Mouse (Mus musculus): ENCODE measurements around the gene Il21r.

Gene Il21r

GRCm38 (mm10) chr7:125575738-125576540, 27.3 kb upstream of the Il21r start:
- DNase-seq: no peak

GRCm38 (mm10) chr7:125576982-125577381, 26.2 kb upstream of the Il21r start:
- DNase-seq: peak; percentile 34

DNA sequence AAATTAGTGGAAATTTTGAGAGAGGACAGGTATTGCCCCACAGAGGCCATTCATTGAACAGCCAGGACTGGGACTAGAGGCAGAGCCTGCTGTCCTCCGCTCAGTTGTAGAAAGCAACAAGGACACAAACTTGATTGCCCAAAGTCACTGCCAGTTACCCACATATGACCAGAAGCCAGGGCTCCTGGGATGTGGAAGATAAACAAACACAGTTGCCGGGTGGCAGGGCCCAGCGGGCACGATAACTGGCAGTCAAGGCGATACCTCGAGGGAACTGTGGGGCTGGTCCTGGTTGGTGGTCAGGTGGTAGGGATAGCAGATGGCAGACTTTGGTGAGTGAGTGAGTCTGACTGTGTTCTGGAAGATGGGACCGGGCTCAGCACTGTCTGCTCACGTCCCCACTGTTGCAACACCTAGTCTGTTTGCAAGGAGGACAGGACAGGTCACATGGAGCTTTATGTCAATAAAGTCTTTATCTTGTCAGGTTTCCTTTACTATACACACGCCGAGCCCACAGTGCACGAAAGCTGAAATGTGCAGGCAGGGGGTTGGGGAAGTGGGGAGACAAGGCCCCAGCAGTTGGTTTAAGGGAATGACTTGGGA, 25.6 kb upstream of the Il21r start:
- DNase-seq: peak; percentile 38

DNA sequence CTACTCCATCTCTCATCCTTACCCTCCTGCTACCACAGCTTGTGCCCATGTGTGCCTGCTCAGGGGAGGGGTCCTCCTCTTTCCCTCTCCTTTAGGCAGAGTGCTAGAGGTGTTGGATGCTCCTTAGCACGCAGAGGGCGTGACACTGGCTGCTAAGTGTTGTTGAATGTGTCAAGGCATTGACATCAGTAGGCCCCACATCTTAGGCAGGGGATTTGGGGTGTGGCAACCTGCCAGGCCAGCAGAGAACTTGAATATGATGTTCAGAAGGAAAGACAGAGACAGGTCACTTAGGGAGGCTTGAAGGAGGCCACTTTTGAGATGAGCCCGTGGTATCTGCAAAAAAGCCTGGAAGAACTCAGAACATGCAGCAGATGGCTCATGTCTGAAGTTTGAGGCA, 25.1 kb upstream of the Il21r start:
- no peak for DNase-seq

DNA sequence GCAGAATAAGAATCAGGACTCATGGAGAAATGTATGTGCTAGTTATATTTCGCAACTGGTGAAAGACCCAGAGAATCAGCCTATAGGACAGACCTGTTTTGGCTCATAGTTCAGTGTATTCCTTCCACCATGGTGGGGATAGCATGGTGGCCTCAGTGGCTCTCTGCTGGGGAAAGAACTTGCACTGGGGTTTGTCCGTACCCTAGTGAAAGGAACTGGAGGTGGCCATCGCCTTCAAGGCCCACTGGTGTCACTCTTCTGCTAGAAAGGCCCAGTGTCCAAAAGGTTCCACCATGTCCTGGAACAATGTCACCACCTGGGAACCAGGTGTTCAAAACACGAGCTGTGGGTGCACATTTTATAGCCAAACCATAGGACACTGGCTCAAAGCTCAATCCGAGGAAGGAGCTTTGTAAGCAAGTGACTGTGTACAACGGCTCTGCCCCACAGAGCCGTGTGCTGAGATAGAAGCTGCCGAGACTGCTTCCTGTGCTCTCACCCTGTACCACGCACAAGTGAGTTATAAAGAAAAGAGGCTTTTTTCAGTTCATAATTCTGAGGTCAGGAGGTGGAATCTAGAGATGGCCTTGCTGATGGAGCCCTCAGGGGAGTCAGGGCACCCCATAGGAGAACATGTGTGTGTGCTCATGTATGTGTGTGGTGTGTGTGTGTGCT, 23.5 kb upstream of the Il21r start:
- DNase-seq: no peak

DNA sequence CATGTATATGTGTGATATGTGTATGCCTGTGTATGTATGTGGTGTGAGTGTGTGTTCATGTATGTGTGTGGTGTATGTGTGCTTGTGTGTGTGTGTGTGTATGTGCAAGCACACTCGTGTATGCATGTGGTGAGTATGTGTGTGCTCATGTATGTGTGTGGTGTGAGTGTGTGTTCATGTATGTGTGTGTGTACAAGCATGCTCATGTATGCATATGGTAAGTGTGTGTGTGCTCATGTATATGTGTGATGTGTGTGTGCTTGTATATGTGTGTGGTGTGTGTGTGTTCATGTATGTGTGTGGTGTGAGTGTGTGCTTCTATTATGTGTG, 23.0 kb upstream of the Il21r start:
- DNase-seq: no peak

- DNase-seq: no peak
Observed at GRCm38 (mm10) chr7:125580625-125581316, 22.5 kb upstream of the Il21r start.

DNA sequence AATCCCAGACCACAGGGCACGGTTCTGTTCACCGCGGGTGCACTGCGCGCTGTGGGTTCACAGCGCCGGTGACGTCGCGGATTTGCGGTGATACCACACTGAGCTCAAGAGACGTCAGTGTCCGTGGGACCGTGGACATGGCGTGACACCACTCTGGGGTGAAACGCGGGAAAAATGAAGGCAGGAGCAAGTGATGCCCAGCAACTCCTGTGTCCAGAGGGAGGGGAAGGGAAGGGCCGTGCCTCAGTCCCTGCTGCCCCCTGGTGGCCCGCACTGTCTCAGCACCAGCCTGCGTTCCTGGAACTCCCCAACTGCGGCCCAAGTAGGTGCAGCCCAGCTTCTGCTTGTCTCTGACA, 21.9 kb upstream of the Il21r start:
- DNase-seq: peak; percentile 85

DNA sequence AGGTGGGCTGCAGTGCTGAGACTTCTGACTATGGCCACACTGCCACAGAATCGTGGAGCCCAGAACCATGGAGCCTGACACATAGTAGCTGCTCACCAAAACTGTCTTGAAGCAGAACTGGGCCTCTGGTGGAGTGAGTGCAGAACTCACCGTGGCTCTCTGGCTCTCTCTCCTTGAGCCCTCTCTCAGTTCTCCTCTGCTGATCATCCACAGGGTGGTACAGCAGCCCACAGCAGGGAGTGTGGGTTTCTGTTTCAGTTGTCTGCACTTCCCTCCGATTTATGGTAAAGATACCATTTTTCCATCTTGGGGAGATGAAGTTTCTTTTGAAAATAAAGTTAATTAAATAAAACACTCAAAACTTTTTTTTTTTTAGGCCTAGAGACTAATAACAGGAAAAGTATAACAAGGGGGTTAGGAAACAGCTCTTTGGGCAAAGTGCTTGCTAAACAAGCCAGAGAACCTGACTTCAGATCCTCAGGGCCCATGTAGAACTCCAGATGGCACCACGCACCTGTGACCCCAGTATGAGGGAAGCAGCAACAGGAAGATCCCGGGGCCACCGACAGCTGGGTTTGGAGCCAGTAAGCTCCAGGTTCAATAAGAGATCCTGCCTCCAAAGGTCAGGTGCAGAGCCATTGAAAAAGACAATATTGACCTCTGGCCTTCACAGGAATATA, 19.8 kb upstream of the Il21r start:
- DNase-seq: no peak

DNA sequence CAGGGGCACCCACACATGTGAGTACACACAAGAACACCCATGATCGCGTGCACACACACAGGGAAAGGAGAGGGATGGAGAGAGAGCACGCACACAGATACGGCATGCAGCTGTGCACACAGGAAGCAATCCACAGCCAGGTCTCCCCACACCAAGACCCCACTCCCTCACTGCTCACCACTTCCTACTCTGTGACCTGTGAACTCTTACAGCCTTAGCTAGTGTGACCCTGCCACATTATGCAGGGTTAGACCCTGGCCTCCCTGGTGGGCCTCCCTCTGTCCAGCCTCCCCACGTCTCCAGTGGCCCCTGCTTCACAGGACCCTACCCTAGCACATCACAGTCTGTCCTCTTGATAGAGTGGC, 19.2 kb upstream of the Il21r start:
- no peak for DNase-seq

DNA sequence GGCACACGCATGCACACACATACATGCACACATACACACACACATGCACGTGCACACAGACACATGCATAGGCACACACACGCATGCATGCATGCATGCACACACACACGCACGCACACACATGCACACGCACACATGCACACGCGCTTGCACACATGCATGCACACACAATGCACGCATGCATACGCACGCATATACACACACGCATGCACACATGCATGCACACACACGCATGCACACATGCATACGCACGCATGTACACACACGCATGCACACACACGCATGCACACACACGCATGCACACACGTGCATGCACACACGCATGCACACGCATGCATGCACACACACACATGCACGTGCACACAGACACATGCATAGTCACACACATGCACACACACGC, 16.9 kb upstream of the Il21r start:
- no peak for DNase-seq

GRCm38 (mm10) chr7:125588721-125589120, 14.5 kb upstream of the Il21r start:
- no peak for DNase-seq

- DNase-seq: no peak
Observed at GRCm38 (mm10) chr7:125589896-125590295, 13.3 kb upstream of the Il21r start.

DNA sequence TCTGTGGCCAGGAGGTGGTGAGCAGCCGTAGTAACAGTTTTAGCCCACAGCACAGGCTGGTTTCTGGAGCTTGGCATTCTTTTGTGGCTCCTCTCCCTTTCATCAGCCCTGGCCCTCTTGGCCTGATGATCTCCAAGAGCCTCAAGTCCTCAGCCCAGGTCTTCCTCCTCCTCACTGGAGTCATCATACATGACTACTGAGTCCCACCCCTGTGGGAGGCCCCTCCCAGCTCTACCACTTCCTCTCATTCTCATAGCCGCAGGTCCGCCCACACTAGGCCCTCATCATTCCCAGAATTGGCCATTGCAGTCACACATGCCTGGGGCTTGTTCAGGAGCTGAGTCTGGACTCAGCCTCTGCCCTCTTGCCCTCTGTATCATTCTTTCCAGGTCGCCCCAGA, 9.4 kb upstream of the Il21r start:
- no peak for DNase-seq

- no peak for DNase-seq
Observed at GRCm38 (mm10) chr7:125596406-125596805, 6.8 kb upstream of the Il21r start.

DNA sequence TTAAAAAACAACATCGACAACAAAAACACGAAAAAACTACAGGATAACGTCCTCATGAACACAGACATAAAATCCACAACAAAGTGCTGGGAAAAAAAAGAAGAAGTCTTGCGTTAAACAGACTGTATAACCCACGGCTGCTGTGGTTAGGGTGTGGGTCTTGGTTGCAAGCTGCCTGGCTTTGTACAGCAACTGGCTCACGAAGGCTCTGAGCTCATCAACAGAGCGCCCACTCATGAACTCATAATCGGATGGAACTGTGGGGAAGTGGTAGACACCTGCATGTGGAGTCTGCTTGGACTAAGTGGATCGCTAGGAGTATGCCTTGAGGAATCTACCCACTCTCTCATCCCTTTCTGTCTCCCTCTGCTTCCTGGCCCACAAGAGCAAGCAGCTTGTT, 6.1 kb upstream of the Il21r start:
- DNase-seq: no peak

- DNase-seq: no peak
Observed at GRCm38 (mm10) chr7:125597516-125598347, 5.5 kb upstream of the Il21r start.

- no peak for DNase-seq
Observed at GRCm38 (mm10) chr7:125599373-125599973, 3.8 kb upstream of the Il21r start.

DNA sequence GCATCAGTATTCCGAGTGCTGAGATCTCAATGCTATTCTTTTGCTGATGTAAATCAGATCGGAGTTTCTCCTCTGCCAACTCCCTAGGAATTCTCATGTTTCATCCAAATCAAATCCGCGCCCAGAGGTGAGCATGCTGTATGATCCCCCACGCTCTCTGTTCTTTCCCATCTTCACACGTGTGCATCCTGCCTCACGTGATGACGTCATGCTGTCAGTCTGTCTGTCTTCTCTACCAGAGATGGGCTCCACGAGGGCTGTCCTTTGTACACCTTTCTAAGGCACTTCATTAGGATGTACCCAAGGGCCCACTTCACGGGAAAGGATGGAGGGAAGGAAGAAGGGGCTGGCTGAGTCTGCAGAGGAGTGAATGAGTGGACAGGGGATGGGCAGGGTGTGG, 3.1 kb upstream of the Il21r start:
- DNase-seq: no peak

DNA sequence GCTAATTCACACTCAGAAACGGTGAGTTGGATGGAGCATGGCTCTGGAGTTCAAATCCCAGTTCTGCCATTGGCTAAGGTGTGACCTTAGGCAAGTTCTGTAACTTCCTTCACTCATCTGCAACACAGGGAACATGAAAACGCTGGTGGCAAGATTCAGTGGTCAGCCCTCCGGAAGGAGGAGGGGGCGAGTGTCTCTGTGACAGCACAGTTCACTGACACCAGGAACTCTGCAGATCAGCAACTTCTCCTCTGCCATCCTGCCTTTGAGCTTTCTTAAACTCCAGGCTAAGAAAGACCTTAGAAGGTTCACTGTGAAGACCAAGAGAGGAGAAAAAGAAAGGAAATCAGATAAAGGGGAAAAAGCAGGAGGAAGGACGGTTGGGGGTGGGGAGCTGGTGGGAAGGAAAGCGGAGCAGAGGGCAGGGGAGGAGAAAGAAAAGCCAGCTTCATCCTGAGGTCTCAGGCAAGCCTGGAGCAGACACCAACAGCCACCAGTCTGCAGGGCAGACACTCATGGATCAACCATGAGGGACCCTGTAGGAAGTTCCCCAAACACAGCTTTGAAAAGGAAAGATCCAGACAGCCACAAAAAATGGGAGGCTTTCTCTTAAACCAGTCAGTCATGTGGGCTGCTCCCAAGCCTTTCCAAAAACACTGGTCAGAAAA, 2.5 kb upstream of the Il21r start:
- DNase-seq: no peak

DNA sequence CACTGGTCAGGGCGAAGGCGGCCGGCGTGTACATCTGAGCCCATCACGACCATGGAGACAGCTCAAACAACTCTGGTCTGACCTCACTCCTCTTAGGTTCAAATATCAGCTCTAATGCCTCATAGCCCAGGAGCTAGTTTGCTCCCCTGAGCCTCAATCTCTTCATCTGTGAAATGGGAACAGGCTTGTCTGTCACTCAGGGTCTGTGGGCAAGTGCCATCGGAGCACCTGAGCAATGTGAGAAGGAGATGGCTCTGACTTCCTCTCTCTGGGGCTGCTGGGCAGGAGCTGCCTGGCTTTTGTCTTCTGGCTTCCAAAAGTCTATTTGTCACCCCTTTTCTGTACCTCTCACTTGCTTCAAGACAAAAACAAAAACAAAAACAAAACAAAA, 2.0 kb upstream of the Il21r start:
- DNase-seq: no peak

Data from cerebellum, adult 9-10 months (tissue).